Mouse (Mus musculus) E14TG2a.4 (cell line): ENCODE data around the gene Mesd.

ENCODE experiments used
- CTCF ChIP-seq: conservative IDR thresholded peaks from 2 replicates; pipeline ENCODE4 v1.5.1; 2014; ENCODE audit warnings: low read length
- NANOG ChIP-seq: IDR thresholded peaks from 2 replicates; pipeline ENCODE4 v1.6.1; 2014; ENCODE audit warnings: borderline replicate concordance, low read length, mixed read lengths

DNA sequence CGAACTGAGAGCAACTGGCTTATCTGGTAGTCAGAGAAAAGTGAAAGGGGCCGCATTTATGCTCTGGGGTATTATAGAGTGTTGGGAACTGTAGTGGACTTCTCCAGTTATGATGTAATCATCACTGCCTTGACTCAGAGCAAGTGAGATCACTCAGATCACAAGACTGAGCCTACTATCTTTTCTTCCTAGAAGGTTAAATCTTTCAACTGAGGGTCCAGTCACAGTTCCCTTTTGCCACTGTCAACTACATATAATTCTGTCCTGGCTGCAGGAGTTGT is 27.1 kb upstream of the Mesd start:
- TF ChIP-seq CTCF (no peak), NANOG (no peak)
